Mouse (Mus musculus): ENCODE data around the gene Prkar2a. TPM values are rescaled to one million over a fixed set of nuclear protein-coding genes. Genes with fewer than 3 reads are reported as not detected.

The Prkar2a gene
- polyA plus RNA-seq, 1 experiment from 2014 or later: 41.8 TPM

DNA sequence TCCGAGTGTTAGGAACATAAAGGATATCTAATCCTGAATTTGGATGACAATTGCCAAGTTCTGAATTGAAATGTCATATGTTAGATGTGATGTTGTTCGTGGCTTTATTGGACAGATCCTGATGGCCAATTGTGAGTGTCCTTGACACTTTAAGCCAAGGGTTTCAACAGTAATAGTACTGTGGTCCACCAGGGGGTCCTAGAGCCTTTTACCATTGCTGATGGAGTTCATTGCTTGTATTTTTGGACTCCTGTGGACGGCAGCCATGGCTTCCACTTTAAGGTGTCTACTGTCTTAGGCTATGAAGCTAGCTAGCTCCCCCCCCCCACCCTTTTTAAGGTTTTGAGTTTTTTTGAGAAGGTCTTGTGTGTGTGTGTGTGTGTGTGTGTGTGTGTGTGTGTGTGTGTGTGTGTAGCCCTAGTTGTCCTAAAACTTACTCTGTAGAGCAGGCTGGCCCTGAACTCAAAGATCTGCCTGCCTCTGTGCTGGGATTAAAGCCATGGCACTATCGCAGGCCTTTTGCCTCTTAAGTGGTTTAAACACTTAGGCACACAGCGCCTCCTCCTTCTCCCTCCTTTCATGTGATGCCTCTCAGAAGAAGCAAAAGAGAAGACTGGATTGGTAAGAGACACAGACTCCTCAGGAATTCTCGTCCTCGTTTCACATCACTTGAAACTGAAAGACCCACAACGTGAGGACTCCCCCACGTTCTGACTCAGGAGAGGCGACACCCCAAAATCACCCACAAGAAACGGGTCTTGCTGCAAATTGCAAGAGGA lies 63.2 kb downstream of the Prkar2a start:
- peaks cover 21% of the 10 kb centered on the region for H3K4me1 ChIP-seq (replicated peaks)
- no peaks in the 10 kb centered on the region for H3K27me3 ChIP-seq (replicated peaks)
- H3K9ac ChIP-seq: no peak overlapping the region
- no peak overlapping the region for H3K4me2 ChIP-seq
- peaks cover 4% of the 10 kb centered on the region for H3K36me3 ChIP-seq
- ATAC-seq (ENCODE audit: insufficient number of reproducible peaks, low FRiP score): no peak
- H3K4me3 ChIP-seq: no peak overlapping the region
- H3K27ac ChIP-seq (ENCODE audit: poor library complexity, severe bottlenecking): no peak overlapping the region
- H3K9me3 ChIP-seq (replicated peaks): no peaks in the 10 kb centered on the region
- WGBS: 84% methylated on average over 11 of the region's 11 CpGs

DNA sequence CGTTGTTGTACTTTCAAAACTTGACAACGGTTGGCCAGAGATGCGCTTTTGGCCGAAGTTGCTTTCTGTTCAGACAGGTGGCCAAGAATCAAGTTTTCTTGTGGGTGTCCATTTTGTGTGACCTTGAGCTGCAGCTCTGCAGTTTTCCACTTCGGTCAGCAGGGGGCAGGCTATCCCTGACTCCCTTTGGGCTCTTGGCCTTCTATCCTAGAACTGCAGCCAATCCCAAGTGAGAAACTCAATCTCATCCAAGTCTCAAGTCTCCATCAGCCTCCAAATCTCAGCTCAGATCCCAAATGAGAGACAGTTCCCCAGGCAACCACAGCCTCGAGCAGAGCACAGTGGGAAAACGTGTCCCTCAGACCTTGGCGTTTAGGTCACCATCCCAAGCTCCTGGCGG lies 64.2 kb downstream of the Prkar2a start:
- Histone ChIP-seq H3K27me3 (replicated peaks) (no peaks in the 10 kb centered on the region), H3K4me1 (replicated peaks) (peaks cover 12% of the 10 kb centered on the region), H3K9me3 (replicated peaks) (no peaks in the 10 kb centered on the region), H3K4me2 (no peak overlapping the region), H3K9ac (no peak overlapping the region), H3K27ac (ENCODE audit: poor library complexity, severe bottlenecking) (no peak overlapping the region), H3K36me3 (no peaks in the 10 kb centered on the region), H3K4me3 (no peak overlapping the region)
- ATAC-seq (ENCODE audit: insufficient number of reproducible peaks, low FRiP score): no peak
- 68% methylated on average over 9 of the region's 9 CpGs for WGBS

DNA sequence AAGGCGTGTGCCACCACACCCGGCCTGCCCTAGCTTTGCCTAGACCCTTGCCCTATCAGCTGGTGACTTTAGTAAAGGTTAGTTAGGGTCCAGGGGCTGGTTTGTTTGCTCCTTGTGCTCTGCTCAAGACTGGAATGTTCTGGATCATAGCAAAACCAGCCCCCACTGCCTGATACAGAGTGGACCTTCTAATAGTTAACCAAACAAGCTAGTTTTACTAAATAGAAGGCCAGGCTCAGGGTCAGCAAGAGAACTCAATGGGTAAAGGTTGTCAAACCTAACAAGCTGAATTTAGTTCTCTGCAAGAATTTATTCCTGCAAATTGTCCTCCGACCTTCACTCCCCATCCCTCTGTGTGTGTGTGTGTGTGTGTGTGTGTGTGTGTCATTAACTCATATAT lies 64.9 kb downstream of the Prkar2a start:
- Histone ChIP-seq H3K27me3 (replicated peaks) (no peaks in the 10 kb centered on the region), H3K27ac (ENCODE audit: poor library complexity, severe bottlenecking) (no peak overlapping the region), H3K4me2 (no peak overlapping the region), H3K9me3 (replicated peaks) (no peaks in the 10 kb centered on the region), H3K36me3 (no peaks in the 10 kb centered on the region), H3K4me3 (no peak overlapping the region), H3K9ac (no peak overlapping the region), H3K4me1 (replicated peaks) (peaks cover 6% of the 10 kb centered on the region)
- ATAC-seq (ENCODE audit: insufficient number of reproducible peaks, low FRiP score): no peak
- WGBS: 79% methylated on average over 3 of the region's 3 CpGs

DNA sequence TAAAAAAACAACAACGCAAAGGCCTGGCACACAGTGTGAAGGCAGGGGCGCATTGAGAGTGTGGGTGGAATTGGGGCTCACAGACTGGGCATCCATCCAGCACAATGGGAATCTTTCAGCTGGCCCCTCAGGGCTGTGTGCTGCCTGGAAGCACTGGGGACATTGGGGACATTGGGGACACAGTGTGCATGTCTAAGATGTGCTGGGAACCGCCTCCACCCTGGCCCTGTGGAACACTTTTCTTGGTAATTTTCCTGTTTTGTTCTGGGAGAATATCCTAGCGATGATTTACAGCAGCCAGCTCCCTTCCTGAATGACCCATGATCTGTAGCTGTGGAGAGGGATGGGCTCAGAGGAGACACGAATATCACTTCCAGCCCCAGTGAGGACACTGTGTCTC lies 65.3 kb downstream of the Prkar2a start:
- Histone ChIP-seq H3K4me1 (replicated peaks) (peaks cover 1% of the 10 kb centered on the region; the same call in 1 of the 2 replicates), H3K27me3 (replicated peaks) (no peaks in the 10 kb centered on the region), H3K27ac (ENCODE audit: poor library complexity, severe bottlenecking) (no peak overlapping the region), H3K4me3 (no peak overlapping the region), H3K36me3 (no peaks in the 10 kb centered on the region), H3K9ac (no peak overlapping the region), H3K4me2 (no peak overlapping the region), H3K9me3 (replicated peaks) (no peaks in the 10 kb centered on the region; the same call in 1 of the 2 replicates)
- no peak for ATAC-seq (ENCODE audit: insufficient number of reproducible peaks, low FRiP score)
- 89% methylated on average over 5 of the region's 5 CpGs for WGBS

DNA sequence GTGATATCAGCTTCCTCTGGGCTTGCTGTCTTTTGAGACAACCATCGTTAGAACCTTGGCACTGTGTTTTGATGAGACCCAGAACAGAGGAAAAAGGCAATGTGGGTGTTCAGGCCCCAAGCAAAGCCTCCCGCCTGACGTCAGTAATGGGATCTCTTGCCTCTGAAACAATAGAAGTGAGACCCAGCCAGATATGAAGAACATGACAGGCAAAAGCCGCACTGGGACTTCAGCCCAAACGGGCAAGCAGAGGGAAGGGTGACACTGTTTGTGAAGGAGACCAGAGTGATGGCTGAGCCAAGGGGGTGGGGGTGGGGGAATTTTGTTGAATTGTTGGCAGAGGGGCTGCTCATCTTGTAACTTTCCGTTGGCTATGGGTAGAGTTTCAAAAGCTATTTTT lies 68.3 kb downstream of the Prkar2a start:
- Histone ChIP-seq H3K27ac (ENCODE audit: poor library complexity, severe bottlenecking) (no peak overlapping the region), H3K9ac (no peak overlapping the region), H3K36me3 (no peaks in the 10 kb centered on the region), H3K27me3 (replicated peaks) (no peaks in the 10 kb centered on the region), H3K4me3 (no peak overlapping the region), H3K4me1 (replicated peaks) (no peaks in the 10 kb centered on the region), H3K9me3 (replicated peaks) (no peaks in the 10 kb centered on the region; the same call in 1 of the 2 replicates), H3K4me2 (no peak overlapping the region)
- WGBS: 41% methylated on average over 6 of the region's 6 CpGs
- ATAC-seq (ENCODE audit: insufficient number of reproducible peaks, low FRiP score): 0 out of 2 replicates have a peak, but pooled peaks have one; percentile 11

DNA sequence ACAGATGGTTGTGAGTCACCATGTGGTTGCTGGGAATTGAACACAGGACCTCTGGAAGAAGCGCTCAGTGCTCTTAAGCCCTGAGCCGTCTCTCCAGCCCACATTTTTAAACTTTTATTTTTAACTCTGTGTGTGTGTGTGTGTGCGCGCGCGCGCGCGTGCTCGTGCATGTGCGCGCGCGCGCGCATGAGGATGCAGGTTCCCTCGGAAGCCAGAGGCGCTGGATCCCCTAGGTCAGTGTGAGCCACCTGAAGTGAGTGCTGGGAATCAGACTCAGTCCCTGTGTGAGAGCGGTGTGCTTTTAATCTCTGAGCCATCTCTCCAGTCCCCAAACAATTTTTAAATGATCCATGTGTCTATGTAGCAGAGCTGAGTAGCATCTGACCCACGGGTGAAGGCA lies 70.0 kb downstream of the Prkar2a start:
- Histone ChIP-seq H3K9me3 (replicated peaks) (no peaks in the 10 kb centered on the region; the same call in 1 of the 2 replicates), H3K27me3 (replicated peaks) (no peaks in the 10 kb centered on the region), H3K36me3 (no peaks in the 10 kb centered on the region), H3K9ac (no peak overlapping the region), H3K4me3 (no peak overlapping the region), H3K27ac (ENCODE audit: poor library complexity, severe bottlenecking) (no peak overlapping the region), H3K4me2 (no peak overlapping the region), H3K4me1 (replicated peaks) (no peaks in the 10 kb centered on the region)
- ATAC-seq (ENCODE audit: insufficient number of reproducible peaks, low FRiP score): no peak
- 91% methylated on average over 20 of the region's 20 CpGs for WGBS

DNA sequence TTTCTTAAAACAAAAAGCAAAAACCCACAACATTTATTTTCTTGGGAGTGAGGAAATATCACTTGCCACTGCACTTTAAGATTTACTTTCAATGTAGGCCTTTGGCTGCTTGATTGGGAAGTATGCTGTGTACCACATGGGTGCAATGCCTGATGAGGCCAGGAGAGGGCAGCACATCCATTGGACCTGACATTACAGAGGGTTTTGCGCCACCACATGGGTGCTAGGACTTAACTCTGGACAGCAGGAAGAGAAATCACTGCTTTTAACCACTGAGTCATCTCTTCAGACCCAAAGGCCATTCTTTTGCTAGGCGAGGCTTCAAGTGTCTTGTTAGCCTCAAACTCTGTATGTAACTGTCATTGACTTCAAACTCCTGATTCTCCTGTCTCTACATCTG lies 70.7 kb downstream of the Prkar2a start:
- ATAC-seq (ENCODE audit: insufficient number of reproducible peaks, low FRiP score): no peak
- Histone ChIP-seq H3K36me3 (no peaks in the 10 kb centered on the region), H3K4me3 (no peak overlapping the region), H3K27ac (ENCODE audit: poor library complexity, severe bottlenecking) (no peak overlapping the region), H3K9me3 (replicated peaks) (no peaks in the 10 kb centered on the region; the same call in 1 of the 2 replicates), H3K27me3 (replicated peaks) (no peaks in the 10 kb centered on the region), H3K4me2 (no peak overlapping the region), H3K4me1 (replicated peaks) (no peaks in the 10 kb centered on the region), H3K9ac (no peak overlapping the region)
- 63% methylated on average over 2 of the region's 2 CpGs for WGBS

DNA sequence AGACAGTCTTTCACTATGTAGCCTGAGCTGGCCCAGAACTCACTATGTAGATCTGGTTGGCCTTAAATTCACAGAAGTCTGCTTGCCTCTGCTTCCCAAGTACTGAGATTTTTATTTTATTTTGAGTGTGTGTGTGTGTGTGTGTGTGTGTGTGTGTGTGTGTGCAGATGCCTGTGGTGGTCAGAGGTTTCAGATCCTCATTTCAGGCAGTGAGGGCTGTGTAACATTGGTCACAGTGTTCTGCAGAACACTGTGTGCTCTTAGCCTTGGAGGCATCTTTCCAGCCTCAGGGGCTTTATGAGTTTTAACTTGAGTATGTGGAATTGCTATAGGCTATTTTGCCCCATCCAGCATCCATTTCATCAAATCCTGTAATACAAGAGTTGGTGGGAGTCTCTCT lies 72.4 kb downstream of the Prkar2a start:
- Histone ChIP-seq H3K4me3 (no peak overlapping the region), H3K9me3 (replicated peaks) (no peaks in the 10 kb centered on the region; the same call in 1 of the 2 replicates), H3K27ac (ENCODE audit: poor library complexity, severe bottlenecking) (no peak overlapping the region), H3K4me2 (no peak overlapping the region), H3K36me3 (no peaks in the 10 kb centered on the region), H3K4me1 (replicated peaks) (no peaks in the 10 kb centered on the region), H3K9ac (no peak overlapping the region), H3K27me3 (replicated peaks) (no peaks in the 10 kb centered on the region)
- no peak for ATAC-seq (ENCODE audit: insufficient number of reproducible peaks, low FRiP score)

DNA sequence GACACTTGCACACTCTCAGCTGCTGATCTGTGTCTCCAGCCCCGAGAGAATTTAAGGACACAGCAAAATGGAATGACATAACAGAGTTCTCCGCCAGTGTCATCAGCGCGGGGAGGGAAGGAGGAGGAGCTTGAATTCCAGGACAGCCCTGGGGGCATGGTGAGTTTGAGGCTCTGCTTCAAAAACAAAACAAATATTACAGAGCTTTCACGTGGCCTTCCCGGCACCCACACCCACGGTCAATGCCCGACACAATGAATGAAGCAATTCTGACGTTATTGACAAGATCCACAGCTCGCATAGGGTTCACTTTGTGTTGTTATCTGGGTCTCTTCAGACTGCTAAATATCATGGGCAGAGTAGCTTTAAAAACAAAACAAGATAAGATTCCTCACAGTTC lies 75.9 kb downstream of the Prkar2a start:
- WGBS: 59% methylated on average over 10 of the region's 10 CpGs
- Histone ChIP-seq H3K36me3 (no peaks in the 10 kb centered on the region), H3K27me3 (replicated peaks) (no peaks in the 10 kb centered on the region), H3K4me1 (replicated peaks) (no peaks in the 10 kb centered on the region), H3K4me3 (no peak overlapping the region), H3K4me2 (no peak overlapping the region), H3K27ac (ENCODE audit: poor library complexity, severe bottlenecking) (no peak overlapping the region), H3K9me3 (replicated peaks) (no peaks in the 10 kb centered on the region), H3K9ac (no peak overlapping the region)
- ATAC-seq (ENCODE audit: insufficient number of reproducible peaks, low FRiP score): no peak

DNA sequence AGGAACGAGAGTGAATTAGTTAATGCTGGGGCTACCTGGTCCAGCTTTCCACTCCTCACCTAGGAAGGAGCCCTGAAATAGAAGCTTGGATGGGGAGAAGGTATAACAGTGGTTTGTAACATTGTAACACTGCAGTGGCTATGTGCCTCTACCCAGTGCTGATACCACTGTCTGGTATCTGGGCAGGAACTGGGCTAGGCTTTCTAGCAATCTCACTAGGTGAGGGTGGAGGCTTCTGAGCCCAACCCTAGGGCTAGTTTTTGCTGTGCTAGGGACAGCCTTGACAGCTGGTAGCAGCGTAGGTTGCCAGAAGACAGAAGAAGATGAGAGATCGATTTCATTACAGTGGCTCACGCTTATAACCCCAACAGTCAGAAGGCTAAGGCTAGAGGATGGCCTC lies 87.5 kb downstream of the Prkar2a start:
- Histone ChIP-seq H3K27me3 (replicated peaks) (no peaks in the 10 kb centered on the region; the same call in 1 of the 2 replicates), H3K9me3 (replicated peaks) (peaks cover 5% of the 10 kb centered on the region), H3K4me2 (no peak overlapping the region), H3K4me3 (no peak overlapping the region), H3K36me3 (no peaks in the 10 kb centered on the region), H3K27ac (ENCODE audit: poor library complexity, severe bottlenecking) (no peak overlapping the region), H3K4me1 (replicated peaks) (0 out of 2 replicates have a peak, but pooled peaks cover 3% of the 10 kb centered on the region), H3K9ac (no peak overlapping the region)
- no peak for ATAC-seq (ENCODE audit: insufficient number of reproducible peaks, low FRiP score)
- WGBS: 81% methylated on average over 4 of the region's 4 CpGs

DNA sequence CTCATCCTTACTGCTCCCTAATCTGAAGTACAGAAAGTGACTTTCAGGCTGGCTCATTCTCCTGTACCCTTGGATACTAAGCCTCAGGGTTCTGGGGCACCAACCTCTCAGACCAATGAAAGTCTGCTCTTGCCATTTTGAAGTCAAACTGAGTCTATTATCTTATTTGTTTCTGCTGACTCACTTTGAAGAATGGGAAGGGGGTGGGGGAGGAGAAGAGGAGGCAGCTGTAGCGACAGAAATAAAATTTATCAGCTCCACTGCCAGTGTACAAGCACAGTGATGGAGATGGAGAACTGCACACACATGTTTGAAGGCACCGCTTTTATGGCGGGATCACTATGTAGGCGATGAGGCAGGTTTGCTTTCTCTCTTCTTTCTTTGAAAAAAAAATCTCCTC lies 88.2 kb downstream of the Prkar2a start:
- Histone ChIP-seq H3K4me2 (no peak overlapping the region), H3K36me3 (no peaks in the 10 kb centered on the region), H3K9ac (no peak overlapping the region), H3K9me3 (replicated peaks) (peaks cover 5% of the 10 kb centered on the region), H3K27me3 (replicated peaks) (no peaks in the 10 kb centered on the region; the same call in 1 of the 2 replicates), H3K27ac (ENCODE audit: poor library complexity, severe bottlenecking) (no peak overlapping the region), H3K4me1 (replicated peaks) (peaks cover 8% of the 10 kb centered on the region; the same call in 1 of the 2 replicates), H3K4me3 (no peak overlapping the region)
- ATAC-seq (ENCODE audit: insufficient number of reproducible peaks, low FRiP score): no peak
- 75% methylated on average over 4 of the region's 4 CpGs for WGBS

DNA sequence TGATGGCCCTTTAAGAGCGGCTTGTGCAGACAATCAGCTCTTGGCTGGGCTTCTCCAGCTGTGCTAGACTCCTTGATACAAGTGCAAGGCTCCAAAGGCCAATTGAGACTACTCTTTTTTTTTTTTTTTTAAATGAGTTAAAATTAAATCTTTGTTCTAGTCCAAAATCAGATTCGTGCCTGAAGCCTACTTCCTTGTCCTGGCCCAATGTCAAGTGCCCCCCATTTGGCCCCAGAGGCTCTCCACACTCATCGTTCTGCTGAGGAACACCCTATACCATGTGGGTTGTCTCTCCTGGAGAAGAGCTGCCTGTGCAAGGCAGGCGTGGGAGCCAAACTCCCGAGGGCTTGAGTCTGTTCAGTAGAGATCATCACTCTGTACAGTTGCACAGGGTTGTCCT lies 91.8 kb downstream of the Prkar2a start:
- whole genome bisulfite sequencing: 51% methylated on average over 5 of the region's 5 CpGs

More for the DNA sequence above, 91.8 kb downstream of the Prkar2a start:
- no peak overlapping the region for H3K4me2 ChIP-seq
- no peaks in the 10 kb centered on the region for H3K36me3 ChIP-seq
- no peak overlapping the region for H3K4me3 ChIP-seq
- H3K27ac ChIP-seq (ENCODE audit: poor library complexity, severe bottlenecking): no peak overlapping the region
- H3K27me3 ChIP-seq (replicated peaks): no peaks in the 10 kb centered on the region
- H3K9ac ChIP-seq: no peak overlapping the region
- H3K9me3 ChIP-seq (replicated peaks): no peaks in the 10 kb centered on the region; the same call in 1 of the 2 replicates
- H3K4me1 ChIP-seq (replicated peaks): peaks cover 22% of the 10 kb centered on the region
- ATAC-seq (ENCODE audit: insufficient number of reproducible peaks, low FRiP score): no peak

Measured in heart, embryonic 12.5 days (tissue).